Mouse (Mus musculus) telencephalon, adult 2 months (tissue): ENCODE measurements around the gene Gm3625.
A peak's percentile ranks its signal among the peaks of the same experiment; 100 is the strongest.
"Not testable (repeated sequence)": the region's sequence is repeated elsewhere in the genome, so short reads cannot be mapped to it uniquely, and the experiment has no call there.

ENCODE experiments used
- DNase-seq: peaks from one replicate; pipeline ENCODE4 v3.0.0-alpha.2; 2011; ENCODE audit warnings: low read depth, low spot score

Gm3625 gene

GRCm38 (mm10) chr12:4555451-4555850 is 37.3 kb downstream of the Gm3625 start:
- DNase-seq: no peak

GRCm38 (mm10) chr12:4553704-4554103 is 39.0 kb downstream of the Gm3625 start:
- DNase-seq: not testable (repeated sequence)

- peak; percentile 62 for DNase-seq
These were observed 44.4 kb downstream of the Gm3625 start for GRCm38 (mm10) chr12:4548053-4549013.

- DNase-seq: no peak
These were observed 45.2 kb downstream of the Gm3625 start for GRCm38 (mm10) chr12:4547557-4547956.

GRCm38 (mm10) chr12:4546491-4546890 is 46.2 kb downstream of the Gm3625 start:
- DNase-seq: no peak

- no peak for DNase-seq
These were observed 47.3 kb downstream of the Gm3625 start for GRCm38 (mm10) chr12:4545425-4545824.

- DNase-seq: no peak
These were observed 48.3 kb downstream of the Gm3625 start for GRCm38 (mm10) chr12:4544400-4544919.
